Mouse (Mus musculus) kidney, adult 2 months (tissue): Measurements from ENCODE around the gene Tbcd.

Experiments
- CTCF ChIP-seq: fragments of 200-500 bp; conservative IDR thresholded peaks from 2 replicates; pipeline ENCODE4 v1.5.1; 2011; ENCODE audit warnings: low read depth, mild to moderate bottlenecking, control low read depth, low read length, moderate library complexity, mixed read lengths; ENCODE audit not compliant: insufficient read depth, insufficient read length
- POLR2A ChIP-seq: fragments of 200-500 bp; IDR thresholded peaks from one replicate; pipeline ENCODE4 v1.6.1; 2011; ENCODE audit warnings: low read depth, low read length, control low read depth

- TF ChIP-seq POLR2A = peak; percentile 10
- TF ChIP-seq CTCF = no peak
These were observed 92.2 kb downstream of the Tbcd start for GRCm38 (mm10) chr11:121543922-121544321.
